Mouse (Mus musculus) left cerebral cortex, adult 8-10 months (tissue): ENCODE results near the gene Plod3. TPM values are rescaled to one million over a fixed set of nuclear protein-coding genes. Genes with fewer than 3 reads are reported as not detected.
"Not testable (repeated sequence)": the region's sequence is repeated elsewhere in the genome, so short reads cannot be mapped to it uniquely, and the experiment has no call there.

Experiments
- DNase-seq, 2 experiments: peaks; one replicate each; pipeline ENCODE4 v3.0.0; 2022; ENCODE audit warnings: low spot score in 2 of 2
- total RNA-seq, 4 experiments: library from RNA; stranded (reverse); gene quantifications; 2 replicates each; pipeline ENCODE4 v1.2.4; 2022

Plod3 gene
- total RNA-seq: 10 to 100 TPM; 27.9 to 43.3 (median 34.2) TPM

DNA sequence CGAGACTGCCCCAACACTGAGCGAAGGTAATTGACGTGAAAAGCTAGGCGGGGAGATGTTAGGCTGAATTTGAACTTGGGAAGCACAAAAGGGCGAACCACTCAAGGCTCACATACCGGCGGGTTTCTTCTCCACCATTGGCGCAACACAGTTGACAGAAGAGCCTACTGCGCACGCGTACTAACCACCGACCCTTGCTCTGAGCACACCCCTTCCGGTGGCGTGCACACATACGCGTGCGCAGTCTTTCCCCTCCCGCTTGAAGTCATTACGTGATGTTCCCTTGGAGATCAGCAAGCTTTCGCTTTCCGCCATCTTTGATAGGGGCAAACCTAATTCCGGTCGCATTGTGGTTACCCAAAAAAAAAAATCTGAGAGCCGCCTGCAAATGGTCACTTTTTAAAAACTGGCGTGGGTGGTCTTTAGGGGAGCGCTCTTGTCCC lies at the start of gene Plod3:
Gene Plod3, plus strand, starts transcription at position 325 of the 443 bp plus-strand sequence.
- DNase-seq: peak in 1 of 2 experiments; percentile 97

GRCm38 (mm10) chr5:136937621-136938020 lies 49.2 kb upstream of the Plod3 start:
- DNase-seq: no peak

GRCm38 (mm10) chr5:136939284-136939683 lies 47.5 kb upstream of the Plod3 start:
- no peak for DNase-seq

DNA sequence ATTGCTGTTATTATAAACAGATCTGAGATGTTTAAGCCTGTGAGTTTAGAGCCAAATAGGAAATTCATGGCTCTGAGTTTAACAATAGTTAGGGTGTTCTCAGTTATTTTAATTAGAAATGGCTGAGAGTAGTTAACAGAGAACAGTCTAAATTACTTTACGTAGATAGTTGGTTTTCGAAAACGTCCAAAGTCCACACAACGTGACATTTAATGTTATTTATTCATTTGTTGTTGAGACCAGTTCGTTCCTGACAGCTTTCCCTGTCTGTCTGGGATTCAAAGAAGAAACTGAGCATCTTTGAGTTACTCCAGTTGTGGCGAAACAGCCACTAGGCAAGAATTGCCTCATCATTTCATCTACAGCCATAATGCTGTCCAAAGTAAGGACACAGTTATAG lies 46.8 kb upstream of the Plod3 start:
- DNase-seq: not testable (repeated sequence)

DNA sequence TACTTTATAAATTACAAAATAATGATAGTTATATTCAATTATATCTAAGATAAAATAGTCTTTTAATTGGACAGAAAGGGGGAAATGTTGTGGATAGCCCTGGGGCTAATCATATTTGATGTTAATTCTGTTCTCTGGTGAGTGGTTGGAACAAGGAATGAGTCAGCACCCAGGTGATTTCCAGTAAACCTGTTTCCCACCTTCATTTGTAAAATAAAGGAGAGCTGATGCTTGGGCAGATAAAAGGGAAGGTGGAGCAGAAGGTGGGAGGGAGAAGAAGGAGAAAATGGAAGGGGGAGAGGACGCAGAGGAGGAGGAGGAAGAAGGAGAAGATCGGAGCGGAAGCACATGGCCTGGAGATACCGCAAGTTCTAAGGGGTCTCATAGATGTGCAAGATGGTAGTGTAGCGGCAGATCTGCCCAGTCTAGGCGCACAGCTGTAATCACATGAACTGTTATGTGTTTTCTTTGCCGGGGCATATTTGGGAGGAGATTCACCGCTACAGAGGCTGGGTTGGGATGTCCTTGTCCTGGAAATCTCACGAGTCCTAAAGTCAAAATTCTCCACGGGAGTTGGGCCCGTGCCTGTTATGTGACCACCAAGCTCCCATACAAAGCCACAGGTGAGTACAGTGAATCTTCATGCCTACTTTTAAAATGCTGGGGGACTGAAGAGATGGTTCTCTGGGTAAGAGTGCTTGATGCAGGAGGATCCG lies 45.8 kb upstream of the Plod3 start:
- DNase-seq: no peak

DNA sequence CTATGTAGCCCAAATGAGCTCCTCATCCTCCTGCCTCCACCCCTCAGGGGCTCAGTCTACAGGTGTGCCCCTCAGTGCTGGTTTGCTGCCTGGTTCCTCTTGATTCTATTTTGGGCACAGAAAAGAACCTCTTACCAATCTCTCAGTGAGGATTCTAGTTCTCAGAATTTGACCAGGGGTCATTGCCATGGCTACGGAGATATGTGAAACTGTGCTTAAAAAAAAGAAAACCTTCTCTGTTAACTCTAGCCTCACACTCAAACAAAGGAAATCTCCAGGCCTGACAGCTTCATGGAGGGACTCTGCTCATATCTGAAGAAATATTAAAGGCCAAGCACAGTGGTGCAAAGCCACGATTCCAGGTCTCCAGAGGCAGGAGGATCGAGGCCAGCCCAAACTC lies 44.0 kb upstream of the Plod3 start:
- no peak for DNase-seq

- DNase-seq: no peak
These were observed 43.4 kb upstream of the Plod3 start for GRCm38 (mm10) chr5:136943382-136943781.

- DNase-seq: no peak
These were observed 41.7 kb upstream of the Plod3 start for GRCm38 (mm10) chr5:136945084-136945483.

DNA sequence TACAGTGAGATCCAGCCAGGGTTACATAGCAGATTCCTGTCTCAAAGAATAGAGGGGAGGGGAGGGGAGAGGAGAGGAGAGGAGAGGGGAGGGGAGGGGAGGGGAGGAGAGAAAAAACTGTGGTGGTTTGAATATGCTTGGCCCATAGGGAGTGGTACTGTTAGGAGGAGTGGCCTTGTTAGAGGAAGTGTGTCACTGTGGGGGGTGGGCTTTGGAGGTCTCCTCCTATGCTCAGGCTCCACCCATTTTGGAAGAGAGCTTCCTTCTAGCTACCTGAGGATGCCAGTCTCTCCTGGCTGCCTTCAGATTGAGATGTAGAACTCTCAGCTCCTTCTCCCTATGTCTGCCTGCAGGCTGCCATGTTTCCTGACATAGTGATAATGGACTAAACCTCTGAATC lies 38.9 kb upstream of the Plod3 start:
- DNase-seq: no peak

GRCm38 (mm10) chr5:136949551-136950336 lies 37.1 kb upstream of the Plod3 start:
- not testable (repeated sequence) for DNase-seq

GRCm38 (mm10) chr5:136950521-136950920 lies 36.3 kb upstream of the Plod3 start:
- no peak for DNase-seq

GRCm38 (mm10) chr5:136952153-136952552 lies 34.7 kb upstream of the Plod3 start:
- DNase-seq: no peak

- DNase-seq: peak; percentile 83 to 95
These were observed 33.8 kb upstream of the Plod3 start, which contains the start of gene Fis1 for GRCm38 (mm10) chr5:136953015-136953414. TSS of gene Fis1 (plus strand) at chr5:136953275.

- DNase-seq: no peak
These were observed 33.3 kb upstream of the Plod3 start for GRCm38 (mm10) chr5:136953440-136953951.

GRCm38 (mm10) chr5:136955622-136956021 lies 31.2 kb upstream of the Plod3 start:
- DNase-seq: no peak

GRCm38 (mm10) chr5:136957250-136957649 lies 29.6 kb upstream of the Plod3 start:
- no peak for DNase-seq

DNA sequence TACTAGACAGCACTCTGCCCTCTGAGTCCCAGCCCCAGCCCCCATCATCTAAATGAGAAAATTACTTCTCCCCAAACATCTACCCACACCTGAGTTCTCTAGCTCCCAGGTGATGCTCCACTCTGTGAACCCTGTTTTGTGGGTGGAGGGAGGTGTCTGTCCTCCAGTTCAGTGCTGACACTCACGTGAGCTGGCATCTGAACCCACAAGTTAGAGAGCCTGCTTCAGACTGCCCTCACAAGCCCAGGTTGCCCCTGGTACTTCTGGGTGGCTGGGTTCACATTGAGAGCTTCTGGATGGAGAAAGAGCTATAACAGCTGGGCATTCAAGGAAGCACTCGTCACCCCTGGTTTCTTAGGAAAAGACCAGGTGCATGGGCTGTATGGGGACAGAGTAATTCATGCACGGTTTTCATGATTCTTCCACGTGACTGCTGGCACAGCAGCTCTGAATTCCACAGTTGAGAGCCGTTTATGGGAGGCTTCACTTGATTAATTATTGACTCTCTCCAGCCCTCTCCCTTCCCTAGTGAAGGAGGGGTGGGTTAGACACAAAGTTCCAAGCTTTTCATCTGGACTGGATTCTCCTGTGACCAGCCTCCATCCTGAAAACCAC lies 27.7 kb upstream of the Plod3 start:
- DNase-seq: no peak

GRCm38 (mm10) chr5:136960053-136960452 lies 26.8 kb upstream of the Plod3 start:
- no peak for DNase-seq

DNA sequence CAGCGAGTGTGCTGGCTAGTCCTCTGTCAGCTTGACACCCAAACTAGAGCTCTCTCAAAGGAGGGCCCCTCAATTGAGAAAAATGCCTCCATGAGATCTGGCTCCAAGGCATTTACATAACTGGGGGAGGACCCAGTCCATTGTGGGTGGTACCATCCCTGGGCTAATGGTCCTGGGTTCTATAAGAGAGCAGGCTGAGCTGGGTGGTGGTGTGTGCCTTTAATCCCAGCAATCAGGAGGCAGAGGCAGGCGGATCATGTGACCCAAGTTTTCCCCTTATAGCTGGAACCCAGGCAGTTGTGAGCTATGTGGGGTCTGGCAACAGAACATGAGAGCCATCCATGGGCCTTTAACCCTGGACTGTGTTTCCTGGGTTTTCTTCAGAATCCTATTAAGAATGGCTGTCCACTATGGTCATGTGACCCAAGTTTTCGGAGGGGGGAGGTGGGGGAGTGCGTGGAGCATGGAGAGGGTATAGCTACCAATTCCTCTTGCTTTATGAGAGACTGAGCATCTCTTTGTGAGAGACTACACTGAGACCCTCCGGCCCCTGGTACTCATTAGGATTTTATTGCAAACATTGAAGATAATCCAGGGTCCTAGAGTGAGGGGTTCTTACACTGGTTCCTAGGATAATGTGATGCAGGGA lies 25.4 kb upstream of the Plod3 start:
- DNase-seq: no peak

DNA sequence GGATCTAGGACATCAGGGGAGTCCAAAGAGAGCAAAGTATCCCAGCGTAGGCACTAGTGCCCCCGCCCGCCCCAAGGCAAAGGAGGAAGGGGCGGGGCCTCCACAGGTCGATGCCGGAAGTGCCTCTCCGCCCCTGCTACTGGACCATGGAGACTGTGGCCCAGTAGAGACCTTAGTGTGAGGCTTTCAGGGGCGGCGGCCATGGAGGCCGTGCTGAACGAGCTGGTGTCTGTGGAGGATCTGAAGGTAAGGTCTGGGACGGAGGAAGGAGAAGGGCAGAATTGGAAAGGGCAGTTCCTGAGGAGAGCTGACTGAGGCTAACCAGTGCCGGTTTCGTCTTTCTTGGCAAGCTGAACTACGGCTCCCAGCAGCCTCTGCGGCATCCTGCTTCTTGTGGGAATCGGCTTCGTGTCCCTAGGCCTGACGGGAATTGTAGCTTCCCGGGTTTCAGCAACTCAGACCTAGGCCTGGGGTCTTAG lies 24.8 kb upstream of the Plod3 start:
- peak; percentile 89 to 91 for DNase-seq

DNA sequence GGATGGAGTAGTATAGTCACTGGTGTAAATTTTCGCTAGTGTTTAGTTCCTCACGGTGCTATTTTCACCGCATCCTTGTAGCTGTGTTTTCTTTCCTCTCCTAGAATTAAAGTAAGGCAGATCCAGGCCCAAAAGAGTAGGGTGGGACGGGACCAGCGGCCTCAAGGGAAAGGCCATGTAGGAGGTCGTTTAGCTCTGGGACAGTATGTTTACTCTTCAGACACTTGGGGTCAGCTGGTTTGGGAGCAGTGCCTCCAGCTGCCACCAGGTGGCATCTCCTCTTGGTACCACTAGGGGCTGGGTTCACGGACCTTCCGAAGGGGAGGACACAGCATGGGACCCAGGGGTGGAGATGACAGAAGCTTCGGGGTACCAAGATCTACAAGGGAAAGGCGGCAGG lies 24.3 kb upstream of the Plod3 start:
- DNase-seq: peak; percentile 62 to 73
